Mouse (Mus musculus) myocyte (in vitro differentiated cells): ENCODE data around the gene Coa7.

Experiments used
- CEBPB ChIP-seq: IDR thresholded peaks from 2 replicates; pipeline ENCODE4 v1.6.1; 2011; ENCODE audit warnings: mild to moderate bottlenecking, moderate library complexity; ENCODE audit not compliant: poor library complexity, insufficient read depth, severe bottlenecking
- E2F4 ChIP-seq: IDR thresholded peaks from one replicate; pipeline ENCODE4 v1.6.1; 2011; ENCODE audit warnings: mild to moderate bottlenecking, control low read depth, moderate library complexity; ENCODE audit not compliant: insufficient read depth
- MAX ChIP-seq: IDR thresholded peaks from one replicate; pipeline ENCODE4 v1.6.1; 2011; ENCODE audit warnings: low read depth, mild to moderate bottlenecking, control low read depth
- MYOD1 ChIP-seq, 3 experiments: IDR thresholded peaks; one replicate each; pipeline ENCODE4 v1.6.1; 2011; ENCODE audit warnings: control low read depth in 2 of 3, low read depth in 2 of 3, mild to moderate bottlenecking in 2 of 3, moderate library complexity in 1 of 3; ENCODE audit not compliant: insufficient read length in 2 of 3, control insufficient read depth in 1 of 3
- MYOG ChIP-seq, 3 experiments: IDR thresholded peaks; one replicate each; pipeline ENCODE4 v1.6.1; 2011; ENCODE audit warnings: control low read depth in 2 of 3, low read depth in 2 of 3, mild to moderate bottlenecking in 2 of 3; ENCODE audit not compliant: insufficient read length in 2 of 3, control insufficient read depth in 1 of 3, insufficient read depth in 1 of 3
- POLR2A ChIP-seq: IDR thresholded peaks from one replicate; pipeline ENCODE4 v1.6.1; 2011; ENCODE audit warnings: low read depth, mild to moderate bottlenecking, control low read depth, moderate library complexity; ENCODE audit not compliant: insufficient read length
- TCF12 ChIP-seq: IDR thresholded peaks from one replicate; pipeline ENCODE4 v1.6.1; 2011; ENCODE audit warnings: mild to moderate bottlenecking, control low read depth; ENCODE audit not compliant: poor library complexity, insufficient read depth, severe bottlenecking
- TCF3 ChIP-seq: IDR thresholded peaks from one replicate; pipeline ENCODE4 v1.6.1; 2011; ENCODE audit warnings: low read depth, control low read depth; ENCODE audit not compliant: insufficient read length
- USF1 ChIP-seq: IDR thresholded peaks from one replicate; pipeline ENCODE4 v1.6.1; 2011; ENCODE audit warnings: low read depth, mild to moderate bottlenecking, control low read depth, moderate library complexity

DNA sequence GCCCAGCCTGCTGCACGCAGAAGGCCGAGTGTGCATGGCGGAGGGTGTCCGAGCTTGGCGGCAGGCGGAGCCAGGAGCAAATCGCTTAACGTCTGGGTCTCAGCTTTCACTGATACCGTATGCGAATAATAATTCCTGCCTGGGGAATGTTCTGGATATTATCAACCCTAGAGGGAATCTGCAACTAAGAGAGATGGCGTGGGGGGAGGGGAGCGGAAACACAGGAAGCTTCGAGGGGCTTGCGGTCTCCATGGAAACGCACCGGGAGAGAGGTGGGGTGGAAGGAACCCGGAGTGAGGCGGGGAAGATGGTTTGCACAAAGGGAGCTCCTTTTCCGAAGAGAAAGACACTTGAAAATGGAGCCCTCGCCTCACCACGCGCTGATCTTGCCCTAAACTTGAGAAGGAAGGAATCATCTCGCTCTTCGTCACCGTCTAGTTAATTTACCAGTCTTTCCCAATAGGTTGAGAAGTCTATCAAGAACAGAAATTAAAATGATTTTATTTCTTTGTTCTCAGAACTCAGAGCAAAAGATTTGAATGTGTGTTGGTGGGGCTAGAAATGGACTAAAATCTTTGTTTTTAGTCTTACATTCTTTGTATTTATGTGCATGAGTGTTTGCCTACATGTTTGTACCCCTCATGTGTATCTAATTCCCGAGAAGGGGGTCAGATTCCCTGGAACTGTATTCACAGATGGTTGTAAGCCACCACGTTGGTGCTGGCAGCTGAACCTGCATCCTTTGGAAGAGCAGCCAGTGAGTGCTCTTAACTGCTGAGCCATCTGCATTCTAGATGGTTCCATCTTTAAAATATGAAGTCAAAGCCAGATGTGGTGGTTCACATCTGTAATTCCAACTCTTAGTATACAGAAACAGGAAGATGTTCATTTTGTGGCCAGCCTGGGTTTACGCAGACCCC is 32.5 kb downstream of the Coa7 start:
- no peak for TF ChIP-seq MYOG (IDR thresholded peaks at IDR 0.05; ENCODE audit: control insufficient read depth in 1 of 3, insufficient read depth in 1 of 3, insufficient read length in 2 of 3, low read depth in 2 of 3)
- no peak for TF ChIP-seq USF1
- no peak for TF ChIP-seq MAX
- no peak for TF ChIP-seq MYOD1 (IDR thresholded peaks at IDR 0.05; ENCODE audit: control insufficient read depth in 1 of 3, insufficient read length in 2 of 3, low read depth in 2 of 3)
- TF ChIP-seq POLR2A: no peak
- no peak for TF ChIP-seq TCF12
- TF ChIP-seq CEBPB: no peak
- TF ChIP-seq TCF3: no peak
- TF ChIP-seq E2F4: no peak
